Mouse (Mus musculus) limb, embryonic 14.5 days (tissue): ENCODE data around the gene Gna12. TPM values are rescaled to one million over a fixed set of nuclear protein-coding genes. Genes with fewer than 3 reads are reported as not detected.

Source experiments
- ATAC-seq: fragments of 200-750 bp; cut with Nextera tagmentation; 2 replicates; pipeline ENCODE4 v1.8.0; 2017; ENCODE audit warnings: low read depth, moderate number of reproducible peaks, moderate TSS enrichment; ENCODE audit not compliant: low FRiP score
- DNase-seq: peaks from one replicate; pipeline ENCODE4 v3.0.0-alpha.2; 2015; ENCODE audit warnings: low spot score
- H3K27ac ChIP-seq: fragments of 300-500 bp; sonication (generic); replicated peaks from 2 replicates; pipeline ENCODE4 v1.5.1; 2014; ENCODE audit warnings: low read depth, mild to moderate bottlenecking, low read length, moderate library complexity, mixed read lengths
- H3K27me3 ChIP-seq: fragments of 300-500 bp; sonication (generic); 2 replicates; pipeline ENCODE4 v1.6.1; 2014; ENCODE audit warnings: low read length, mixed read lengths; ENCODE audit not compliant: control insufficient read depth, insufficient read depth
- H3K36me3 ChIP-seq: fragments of 300-500 bp; sonication (generic); 2 replicates; pipeline ENCODE4 v1.6.1; 2014; ENCODE audit warnings: mild to moderate bottlenecking, low read length, moderate library complexity, mixed read lengths; ENCODE audit not compliant: control insufficient read depth, insufficient read depth
- H3K4me1 ChIP-seq: fragments of 300-500 bp; sonication (generic); 2 replicates; pipeline ENCODE4 v1.6.1; 2014; ENCODE audit warnings: antibody characterized with exemption, low read length, mixed read lengths; ENCODE audit not compliant: control insufficient read depth, insufficient read depth
- H3K4me2 ChIP-seq: fragments of 300-500 bp; sonication (generic); replicated peaks from 2 replicates; pipeline ENCODE4 v1.6.1; 2014; ENCODE audit warnings: low read depth, mild to moderate bottlenecking, low read length, moderate library complexity; ENCODE audit not compliant: severe bottlenecking
- H3K4me3 ChIP-seq: fragments of 300-500 bp; sonication (generic); replicated peaks from 2 replicates; pipeline ENCODE4 v1.5.1; 2014; ENCODE audit warnings: low read length
- H3K9ac ChIP-seq: fragments of 300-500 bp; sonication (generic); 2 replicates; pipeline ENCODE4 v1.6.1; 2014; ENCODE audit warnings: mild to moderate bottlenecking, low read depth, low read length, moderate library complexity; ENCODE audit not compliant: severe bottlenecking
- H3K9me3 ChIP-seq: fragments of 300-500 bp; sonication (generic); 2 replicates; pipeline ENCODE4 v1.6.1; 2016; ENCODE audit warnings: low read length; ENCODE audit not compliant: control insufficient read depth
- POLR2A ChIP-seq: fragments of 200-500 bp; IDR thresholded peaks from 2 replicates; pipeline ENCODE4 v1.8.0; 2012; ENCODE audit warnings: inconsistent platforms, mild to moderate bottlenecking, moderate library complexity, borderline replicate concordance; ENCODE audit not compliant: insufficient read depth, insufficient read length; ENCODE audit errors: extremely low read depth
- WGBS: fragments of 180-500 bp; shearing (Covaris S2); extraction: QIAGEN DNeasy Blood & Tissue Kit; methylation state at CpG from one replicate; pipeline ENCODE4 v1.1.7; 2014; 5-methylcytosine and 5-hydroxymethylcytosine counted together
- polyA plus RNA-seq, 2 experiments: library from polyadenylated mRNA; depleted of rRNA in 1 of 2; stranded (reverse) in 1 of 2; unstranded in 1 of 2; fragments of >200 nt; fragmentation: Nextera tagmentation in 1 of 2; extraction: Ambion mirVana in 1 of 2; gene quantifications; 2 replicates each; pipeline versions ENCODE4 v1.2.1 to v1.2.3; 2012 to 2014

The Gna12 gene
- polyA plus RNA-seq, 2 experiments, result 46.7 to 63.8 TPM

DNA sequence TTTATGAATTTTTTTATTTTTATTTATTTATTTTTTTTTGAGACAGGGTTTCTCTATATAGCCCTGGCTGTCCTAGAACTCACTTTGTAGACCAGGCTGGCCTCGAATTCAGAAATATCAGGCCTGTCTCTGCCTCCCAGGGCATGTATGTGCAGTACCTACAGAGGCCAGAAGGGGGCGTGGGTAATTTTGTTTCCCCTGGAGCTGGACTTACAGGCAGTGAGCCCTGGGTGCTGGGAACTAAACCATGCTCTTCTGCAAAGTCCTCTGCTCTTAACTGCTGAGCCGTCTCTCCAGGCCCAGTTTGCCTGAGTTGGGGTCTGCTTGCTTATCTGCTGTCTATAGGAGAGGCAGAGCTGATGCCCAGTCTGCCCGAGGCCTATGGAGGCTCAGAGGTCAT lies 98.0 kb downstream of the Gna12 start:
- no peak overlapping the region for H3K27ac ChIP-seq
- ATAC-seq (no peak), DNase-seq (no peak)
- H3K4me1 ChIP-seq, result no peaks in the 10 kb centered on the region
- H3K4me3 ChIP-seq, result no peak overlapping the region
- no peak overlapping the region for H3K9ac ChIP-seq
- no peak for TF ChIP-seq POLR2A
- H3K4me2 ChIP-seq, result no peak overlapping the region
- peaks cover 22% of the 10 kb centered on the region; the same call in 1 of the 2 replicates for H3K27me3 ChIP-seq
- WGBS, result 66% methylated on average over 4 of the region's 4 CpGs
- H3K9me3 ChIP-seq, result no peaks in the 10 kb centered on the region
- no peaks in the 10 kb centered on the region for H3K36me3 ChIP-seq

- DNase-seq (no peak), ATAC-seq (no peak)
- Histone ChIP-seq H3K4me1 (no peaks in the 10 kb centered on the region), H3K9me3 (no peaks in the 10 kb centered on the region), H3K27me3 (0 out of 2 replicates have a peak, but pooled peaks cover 14% of the 10 kb centered on the region), H3K9ac (no peak overlapping the region), H3K4me3 (no peak overlapping the region), H3K4me2 (no peak overlapping the region), H3K27ac (no peak overlapping the region), H3K36me3 (no peaks in the 10 kb centered on the region)
- no peak for TF ChIP-seq POLR2A
- 90% methylated on average over 11 of the region's 11 CpGs for WGBS
Observed at GRCm38 (mm10) chr5:140731040-140731797, 99.0 kb downstream of the Gna12 start.

GRCm38 (mm10) chr5:140726946-140727740 lies 103.1 kb downstream of the Gna12 start:
- H3K4me3 ChIP-seq, result no peak overlapping the region
- H3K36me3 ChIP-seq, result no peaks in the 10 kb centered on the region
- no peak for ATAC-seq
- TF ChIP-seq POLR2A, result no peak
- H3K27ac ChIP-seq, result no peak overlapping the region
- DNase-seq, result no peak
- no peak overlapping the region for H3K9ac ChIP-seq
- no peaks in the 10 kb centered on the region for H3K4me1 ChIP-seq
- H3K9me3 ChIP-seq, result no peaks in the 10 kb centered on the region
- no peak overlapping the region for H3K4me2 ChIP-seq
- WGBS, result 78% methylated on average over 17 of the region's 17 CpGs
- H3K27me3 ChIP-seq, result no peaks in the 10 kb centered on the region

- no peak for TF ChIP-seq POLR2A
- no peak overlapping the region for H3K27ac ChIP-seq
- no peaks in the 10 kb centered on the region for H3K4me1 ChIP-seq
- DNase-seq (no peak), ATAC-seq (no peak)
- no peak overlapping the region for H3K4me3 ChIP-seq
- no peaks in the 10 kb centered on the region for H3K27me3 ChIP-seq
- WGBS, result 81% methylated on average over 7 of the region's 7 CpGs
- H3K4me2 ChIP-seq, result no peak overlapping the region
- H3K9me3 ChIP-seq, result no peaks in the 10 kb centered on the region
- H3K9ac ChIP-seq, result no peak overlapping the region
- no peaks in the 10 kb centered on the region for H3K36me3 ChIP-seq
Observed at GRCm38 (mm10) chr5:140726062-140726839, 104.0 kb downstream of the Gna12 start.

DNA sequence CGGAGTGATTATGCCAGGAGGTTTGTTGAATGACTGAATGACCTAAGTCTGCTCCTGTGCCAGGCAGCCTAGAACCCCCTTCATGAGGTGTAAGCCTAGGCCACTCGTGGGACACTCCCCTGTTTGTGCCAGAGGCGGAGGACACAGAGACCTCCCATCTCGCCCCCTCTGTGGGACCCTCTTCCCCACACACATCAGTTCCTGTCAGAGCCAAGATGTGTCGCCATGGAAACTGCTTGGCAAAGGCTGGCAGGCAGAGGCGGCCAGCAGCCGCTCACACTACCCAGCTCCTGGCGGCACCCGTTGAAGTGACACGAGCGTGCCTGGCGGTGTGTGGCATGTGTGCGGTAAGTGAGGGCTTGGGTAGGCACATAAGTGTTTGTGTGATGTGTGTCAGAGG lies 106.4 kb downstream of the Gna12 start, which contains the start of gene Amz1:
Gene Amz1 (plus strand): TSS at position 306 of the 400 bp plus-strand sequence.
- 87% methylated on average over 13 of the region's 13 CpGs for WGBS
- Histone ChIP-seq H3K4me1 (no peaks in the 10 kb centered on the region), H3K27me3 (no peaks in the 10 kb centered on the region), H3K4me3 (no peak within 1 kb of the TSS), H3K4me2 (no peak within 1 kb of the TSS), H3K36me3 (peaks cover 9% of the 10 kb centered on the region), H3K27ac (no peak within 1 kb of the TSS), H3K9me3 (no peaks in the 10 kb centered on the region), H3K9ac (no peak within 1 kb of the TSS)
- no peak for TF ChIP-seq POLR2A
- DNase-seq, result no peak
- no peak for ATAC-seq
